Mouse (Mus musculus) lung, postnatal 0 days (tissue): ENCODE data around the gene Dffb.

Experiments
- CTCF ChIP-seq: IDR thresholded peaks from 2 replicates; pipeline ENCODE4 v1.5.1; 2016; ENCODE audit warnings: antibody characterized with exemption, mild to moderate bottlenecking
- EP300 ChIP-seq: IDR thresholded peaks from 2 replicates; pipeline ENCODE4 v1.6.1; 2016; ENCODE audit warnings: antibody characterized with exemption, mild to moderate bottlenecking, control low read depth

GRCm38 (mm10) chr4:153929425-153929824 lies 45.5 kb downstream of the Dffb start:
- TF ChIP-seq CTCF (no peak), EP300 (no peak)
